Mouse (Mus musculus): ENCODE measurements around the gene Zbtb4. TPM values are rescaled to one million over a fixed set of nuclear protein-coding genes. Genes with fewer than 3 reads are reported as not detected.

The Zbtb4 gene
- polyA plus RNA-seq, 1 experiment from 2014 or later: 2.9 TPM

- Histone ChIP-seq H3K9me3 (ENCODE audit: low read length) (peaks cover 11% of the 10 kb centered on the region; the same call in 1 of the 2 replicates), H3K4me2 (replicated peaks; ENCODE audit: low read depth, low read length) (no peak within 1 kb of the TSS), H3K27ac (ENCODE audit: low read length) (no peak within 1 kb of the TSS), H3K27me3 (ENCODE audit: insufficient read depth, low read length) (no peaks in the 10 kb centered on the region), H3K4me1 (ENCODE audit: insufficient read depth, low read length) (no peaks in the 10 kb centered on the region), H3K4me3 (ENCODE audit: low read length) (no peak within 1 kb of the TSS), H3K9ac (replicated peaks; ENCODE audit: low read length) (no peak within 1 kb of the TSS), H3K36me3 (ENCODE audit: insufficient read depth, low read length) (no peaks in the 10 kb centered on the region)
- 72% methylated on average over 2 of the region's 2 CpGs for WGBS
- ATAC-seq (ENCODE audit: low FRiP score, low TSS enrichment): no peak
Observed at GRCm38 (mm10) chr11:69818365-69818764, 52.7 kb downstream of the Zbtb4 start, which contains the start of gene Spem2. Gene Spem2 (minus strand): TSS chr11:69818465.

GRCm38 (mm10) chr11:69818871-69819270 lies 53.2 kb downstream of the Zbtb4 start:
- Histone ChIP-seq H3K9me3 (ENCODE audit: low read length) (peaks cover 11% of the 10 kb centered on the region; the same call in 1 of the 2 replicates), H3K36me3 (ENCODE audit: insufficient read depth, low read length) (no peaks in the 10 kb centered on the region), H3K4me2 (replicated peaks; ENCODE audit: low read depth, low read length) (no peak overlapping the region), H3K9ac (replicated peaks; ENCODE audit: low read length) (no peak overlapping the region), H3K27me3 (ENCODE audit: insufficient read depth, low read length) (no peaks in the 10 kb centered on the region), H3K27ac (ENCODE audit: low read length) (no peak overlapping the region), H3K4me3 (ENCODE audit: low read length) (no peak overlapping the region), H3K4me1 (ENCODE audit: insufficient read depth, low read length) (no peaks in the 10 kb centered on the region)
- 94% methylated on average over 8 of the region's 8 CpGs for WGBS
- ATAC-seq (ENCODE audit: low FRiP score, low TSS enrichment): no peak

DNA sequence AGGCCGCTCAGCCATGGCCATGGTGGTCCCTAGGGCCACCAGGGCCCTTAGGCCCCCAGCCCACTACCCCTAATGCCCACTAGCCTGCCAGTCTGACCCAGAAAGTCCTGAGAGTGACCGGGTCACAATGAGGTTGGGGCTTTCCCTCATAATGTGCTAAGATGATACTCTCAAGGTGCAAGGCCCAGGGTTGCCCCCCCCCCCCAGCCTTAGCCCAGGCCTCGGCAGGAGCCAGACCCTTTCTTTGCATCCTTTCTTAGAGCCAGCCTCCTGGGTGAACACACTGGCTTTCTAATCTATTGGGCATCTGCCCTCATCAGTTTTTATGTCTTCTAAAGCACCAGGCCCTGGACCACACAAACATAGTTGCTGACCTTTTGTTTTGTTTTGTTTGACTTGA lies 56.4 kb downstream of the Zbtb4 start, which contains the start of gene Spem1:
TSS of gene Spem1 (minus strand) at position 101 of the 400 bp plus-strand sequence.
- WGBS: 81% methylated on average over 3 of the region's 3 CpGs
- no peak within 1 kb of the TSS for H3K27ac ChIP-seq (ENCODE audit: low read length)
- peaks cover 9% of the 10 kb centered on the region; the same call in 1 of the 2 replicates for H3K9me3 ChIP-seq (ENCODE audit: low read length)
- H3K4me3 ChIP-seq (ENCODE audit: low read length): no peak within 1 kb of the TSS
- no peak within 1 kb of the TSS for H3K4me2 ChIP-seq (replicated peaks; ENCODE audit: low read depth, low read length)
- H3K9ac ChIP-seq (replicated peaks; ENCODE audit: low read length): no peak within 1 kb of the TSS
- H3K36me3 ChIP-seq (ENCODE audit: insufficient read depth, low read length): peaks cover 16% of the 10 kb centered on the region
- H3K27me3 ChIP-seq (ENCODE audit: insufficient read depth, low read length): no peaks in the 10 kb centered on the region
- ATAC-seq (ENCODE audit: low FRiP score, low TSS enrichment): no peak
- no peaks in the 10 kb centered on the region for H3K4me1 ChIP-seq (ENCODE audit: insufficient read depth, low read length)

DNA sequence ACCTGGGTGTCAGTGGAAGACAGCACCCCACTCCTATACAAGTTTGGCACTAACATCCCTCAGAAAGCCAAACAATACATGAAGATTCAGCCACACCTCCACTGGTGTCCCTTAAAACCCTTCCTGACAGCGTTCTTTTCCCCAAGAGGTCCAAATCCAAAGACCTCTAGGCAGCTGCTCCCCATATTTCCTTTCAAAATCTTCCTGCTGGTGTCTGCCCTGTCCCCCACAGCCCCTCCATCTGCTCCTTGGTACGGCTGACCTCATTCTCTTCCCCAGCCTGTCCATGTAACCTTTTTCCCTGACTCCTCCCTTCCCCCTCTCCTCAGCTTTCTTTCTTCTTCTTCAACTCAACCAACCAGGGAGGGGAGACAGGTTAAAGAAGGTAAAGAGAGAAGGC lies 57.7 kb downstream of the Zbtb4 start:
- WGBS: 48% methylated on average over 2 of the region's 2 CpGs
- Histone ChIP-seq H3K9ac (replicated peaks; ENCODE audit: low read length) (no peak overlapping the region), H3K36me3 (ENCODE audit: insufficient read depth, low read length) (peaks cover 29% of the 10 kb centered on the region), H3K4me3 (ENCODE audit: low read length) (no peak overlapping the region), H3K4me2 (replicated peaks; ENCODE audit: low read depth, low read length) (no peak overlapping the region), H3K9me3 (ENCODE audit: low read length) (no peaks in the 10 kb centered on the region), H3K27ac (ENCODE audit: low read length) (no peak overlapping the region), H3K27me3 (ENCODE audit: insufficient read depth, low read length) (no peaks in the 10 kb centered on the region), H3K4me1 (ENCODE audit: insufficient read depth, low read length) (no peaks in the 10 kb centered on the region)
- no peak for ATAC-seq (ENCODE audit: low FRiP score, low TSS enrichment)

- peaks cover 41% of the 10 kb centered on the region for H3K36me3 ChIP-seq (ENCODE audit: insufficient read depth, low read length)
- no peak overlapping the region for H3K4me2 ChIP-seq (replicated peaks; ENCODE audit: low read depth, low read length)
- no peak overlapping the region for H3K27ac ChIP-seq (ENCODE audit: low read length)
- ATAC-seq (ENCODE audit: low FRiP score, low TSS enrichment): no peak
- no peak overlapping the region for H3K9ac ChIP-seq (replicated peaks; ENCODE audit: low read length)
- H3K27me3 ChIP-seq (ENCODE audit: insufficient read depth, low read length): no peaks in the 10 kb centered on the region; the same call in 1 of the 2 replicates
- H3K9me3 ChIP-seq (ENCODE audit: low read length): no peaks in the 10 kb centered on the region
- 61% methylated on average over 5 of the region's 5 CpGs for WGBS
- peaks cover 14% of the 10 kb centered on the region for H3K4me1 ChIP-seq (ENCODE audit: insufficient read depth, low read length)
- no peak overlapping the region for H3K4me3 ChIP-seq (ENCODE audit: low read length)
Observed at GRCm38 (mm10) chr11:69828832-69829231, 63.1 kb downstream of the Zbtb4 start.

DNA sequence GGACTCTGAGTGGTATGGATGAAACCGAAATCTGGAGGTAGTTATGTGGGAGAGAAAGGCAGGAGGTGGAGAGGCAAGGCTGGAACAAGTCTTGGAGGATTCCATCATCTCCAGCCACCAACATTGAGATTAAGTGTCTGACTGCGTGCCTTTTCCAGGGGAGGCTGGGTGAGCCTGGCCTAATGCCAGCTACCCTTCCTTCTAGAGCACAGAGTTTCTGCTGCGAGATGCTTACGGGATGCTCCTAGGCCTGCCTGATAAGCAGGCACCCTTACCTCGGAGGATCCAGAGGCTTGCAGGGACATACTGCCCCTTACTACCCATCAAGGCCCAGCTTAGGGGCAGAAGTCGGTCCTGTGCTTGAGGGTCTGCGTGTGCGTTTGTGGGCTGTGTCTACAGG lies 67.8 kb downstream of the Zbtb4 start:
- Histone ChIP-seq H3K36me3 (ENCODE audit: insufficient read depth, low read length) (0 out of 2 replicates have a peak, but pooled peaks cover 12% of the 10 kb centered on the region), H3K27me3 (ENCODE audit: insufficient read depth, low read length) (no peaks in the 10 kb centered on the region; the same call in 1 of the 2 replicates), H3K9ac (replicated peaks; ENCODE audit: low read length) (peak overlapping the region; percentile 81), H3K4me3 (ENCODE audit: low read length) (peak overlapping the region; percentile 47), H3K9me3 (ENCODE audit: low read length) (no peaks in the 10 kb centered on the region), H3K4me2 (replicated peaks; ENCODE audit: low read depth, low read length) (peak overlapping the region; percentile 98), H3K4me1 (ENCODE audit: insufficient read depth, low read length) (peaks cover 43% of the 10 kb centered on the region), H3K27ac (ENCODE audit: low read length) (0 out of 2 replicates have a peak overlapping the region, but pooled peaks have one; percentile 38)
- WGBS: 53% methylated on average over 8 of the region's 8 CpGs
- ATAC-seq (ENCODE audit: low FRiP score, low TSS enrichment): no peak

Other genes starting within 250 kb of the Zbtb4 start
- gene Dnah2, start 216.8 kb upstream of the Zbtb4 start, polyA plus RNA-seq (2015; fragmentation: Nextera tagmentation; extraction: Ambion mirVana): 0.69 and 0.90 TPM in 2 replicates
- gene Efnb3, start 205.7 kb upstream of the Zbtb4 start, polyA plus RNA-seq (2015; fragmentation: Nextera tagmentation; extraction: Ambion mirVana): 11.8 and 12.6 TPM in 2 replicates
- gene Wrap53, start 185.7 kb upstream of the Zbtb4 start, polyA plus RNA-seq (2015; fragmentation: Nextera tagmentation; extraction: Ambion mirVana): 29.3 and 30.3 TPM in 2 replicates
- 191 and 205 TPM in 2 replicates for gene Trp53, start 185.6 kb upstream of the Zbtb4 start, polyA plus RNA-seq (2015; fragmentation: Nextera tagmentation; extraction: Ambion mirVana)
- gene Atp1b2, start 160.0 kb upstream of the Zbtb4 start, polyA plus RNA-seq (2015; fragmentation: Nextera tagmentation; extraction: Ambion mirVana): 12.3 and 14.3 TPM in 2 replicates
- gene Shbg, start 148.0 kb upstream of the Zbtb4 start, polyA plus RNA-seq (2015; fragmentation: Nextera tagmentation; extraction: Ambion mirVana): 0.17 TPM in 1 of 2 replicates, not detected in the other
- gene Sat2, start 143.9 kb upstream of the Zbtb4 start, polyA plus RNA-seq (2015; fragmentation: Nextera tagmentation; extraction: Ambion mirVana): 21.3 and 24.1 TPM in 2 replicates
- gene Fxr2, start 132.9 kb upstream of the Zbtb4 start, polyA plus RNA-seq (2015; fragmentation: Nextera tagmentation; extraction: Ambion mirVana): 31.8 and 33.4 TPM in 2 replicates
- gene Sox15, start 110.6 kb upstream of the Zbtb4 start, polyA plus RNA-seq (2015; fragmentation: Nextera tagmentation; extraction: Ambion mirVana): 0.19 TPM in 1 of 2 replicates, not detected in the other
- gene Mpdu1, start 103.3 kb upstream of the Zbtb4 start, polyA plus RNA-seq (2015; fragmentation: Nextera tagmentation; extraction: Ambion mirVana): 79.5 and 84.0 TPM in 2 replicates
- gene Cd68, start 99.8 kb upstream of the Zbtb4 start, polyA plus RNA-seq (2015; fragmentation: Nextera tagmentation; extraction: Ambion mirVana): 12.4 and 15.5 TPM in 2 replicates
- gene Eif4a1, start 93.5 kb upstream of the Zbtb4 start, polyA plus RNA-seq (2015; fragmentation: Nextera tagmentation; extraction: Ambion mirVana): 571 and 587 TPM in 2 replicates
- gene Senp3, start 83.8 kb upstream of the Zbtb4 start, polyA plus RNA-seq (2015; fragmentation: Nextera tagmentation; extraction: Ambion mirVana): 96.5 and 98.4 TPM in 2 replicates
- gene Tnfsf13, start 80.1 kb upstream of the Zbtb4 start, polyA plus RNA-seq (2015; fragmentation: Nextera tagmentation; extraction: Ambion mirVana): 0.66 and 1.2 TPM in 2 replicates
- 8.8 and 11.5 TPM in 2 replicates for gene Tnfsf12, start 70.1 kb upstream of the Zbtb4 start, polyA plus RNA-seq (2015; fragmentation: Nextera tagmentation; extraction: Ambion mirVana)
- 4.6 and 6.1 TPM in 2 replicates for gene Tnfsfm13, start 69.8 kb upstream of the Zbtb4 start, polyA plus RNA-seq (2015; fragmentation: Nextera tagmentation; extraction: Ambion mirVana)
- 28.3 and 33.6 TPM in 2 replicates for gene Polr2a, start 7.3 kb upstream of the Zbtb4 start, polyA plus RNA-seq (2015; fragmentation: Nextera tagmentation; extraction: Ambion mirVana)
- gene Slc35g3, start 3.9 kb upstream of the Zbtb4 start, polyA plus RNA-seq (2015; fragmentation: Nextera tagmentation; extraction: Ambion mirVana): 0.25 and 0.64 TPM in 2 replicates
- gene Chrnb1, start 30.0 kb downstream of the Zbtb4 start, polyA plus RNA-seq (2015; fragmentation: Nextera tagmentation; extraction: Ambion mirVana): 12.9 and 13.8 TPM in 2 replicates
- 2.6 and 3.0 TPM in 2 replicates for gene Fgf11, start 35.9 kb downstream of the Zbtb4 start, polyA plus RNA-seq (2015; fragmentation: Nextera tagmentation; extraction: Ambion mirVana)
- gene Tmem102, start 39.7 kb downstream of the Zbtb4 start, polyA plus RNA-seq (2015; fragmentation: Nextera tagmentation; extraction: Ambion mirVana): 9.0 and 10.2 TPM in 2 replicates
- not detected in 2 replicates for gene Gm39566, start 49.4 kb downstream of the Zbtb4 start, polyA plus RNA-seq (2015; fragmentation: Nextera tagmentation; extraction: Ambion mirVana)
- not detected in 2 replicates for gene Spem2, start 52.6 kb downstream of the Zbtb4 start, polyA plus RNA-seq (2015; fragmentation: Nextera tagmentation; extraction: Ambion mirVana)
- 0.15 and 0.28 TPM in 2 replicates for gene Spem1, start 56.3 kb downstream of the Zbtb4 start, polyA plus RNA-seq (2015; fragmentation: Nextera tagmentation; extraction: Ambion mirVana)
- gene Nlgn2, start 71.9 kb downstream of the Zbtb4 start, polyA plus RNA-seq (2015; fragmentation: Nextera tagmentation; extraction: Ambion mirVana): 6.0 and 6.6 TPM in 2 replicates
- gene Tmem256, start 72.6 kb downstream of the Zbtb4 start, polyA plus RNA-seq (2015; fragmentation: Nextera tagmentation; extraction: Ambion mirVana): 371 and 389 TPM in 2 replicates
- gene Plscr3, start 80.5 kb downstream of the Zbtb4 start, polyA plus RNA-seq (2015; fragmentation: Nextera tagmentation; extraction: Ambion mirVana): 105 and 119 TPM in 2 replicates
- gene Tnk1, start 92.8 kb downstream of the Zbtb4 start, polyA plus RNA-seq (2015; fragmentation: Nextera tagmentation; extraction: Ambion mirVana): 7.0 and 7.3 TPM in 2 replicates
- gene Tmem95, start 112.1 kb downstream of the Zbtb4 start, polyA plus RNA-seq (2015; fragmentation: Nextera tagmentation; extraction: Ambion mirVana): not detected in 2 replicates
- gene Kctd11, start 115.5 kb downstream of the Zbtb4 start, polyA plus RNA-seq (2015; fragmentation: Nextera tagmentation; extraction: Ambion mirVana): 11.3 and 12.5 TPM in 2 replicates
- gene Acap1, start 129.6 kb downstream of the Zbtb4 start, polyA plus RNA-seq (2015; fragmentation: Nextera tagmentation; extraction: Ambion mirVana): 0.44 and 0.67 TPM in 2 replicates
- gene 2810408A11Rik, start 135.1 kb downstream of the Zbtb4 start, polyA plus RNA-seq (2015; fragmentation: Nextera tagmentation; extraction: Ambion mirVana): 11.7 and 12.8 TPM in 2 replicates
- gene Neurl4, start 135.2 kb downstream of the Zbtb4 start, polyA plus RNA-seq (2015; fragmentation: Nextera tagmentation; extraction: Ambion mirVana): 11.4 and 12.8 TPM in 2 replicates
- 85.2 and 86.4 TPM in 2 replicates for gene Gps2, start 148.0 kb downstream of the Zbtb4 start, polyA plus RNA-seq (2015; fragmentation: Nextera tagmentation; extraction: Ambion mirVana)
- gene Eif5a, start 156.0 kb downstream of the Zbtb4 start, polyA plus RNA-seq (2015; fragmentation: Nextera tagmentation; extraction: Ambion mirVana): 1,737 and 1,791 TPM in 2 replicates
- 7.0 and 10.3 TPM in 2 replicates for gene Ybx2, start 169.9 kb downstream of the Zbtb4 start, polyA plus RNA-seq (2015; fragmentation: Nextera tagmentation; extraction: Ambion mirVana)
- 20.8 and 22.4 TPM in 2 replicates for gene Slc2a4, start 182.3 kb downstream of the Zbtb4 start, polyA plus RNA-seq (2015; fragmentation: Nextera tagmentation; extraction: Ambion mirVana)
- gene Cldn7, start 198.9 kb downstream of the Zbtb4 start, polyA plus RNA-seq (2015; fragmentation: Nextera tagmentation; extraction: Ambion mirVana): 225 and 227 TPM in 2 replicates
- gene Ctdnep1, start 215.2 kb downstream of the Zbtb4 start, polyA plus RNA-seq (2015; fragmentation: Nextera tagmentation; extraction: Ambion mirVana): 35.7 and 35.8 TPM in 2 replicates
- 124 and 128 TPM in 2 replicates for gene Elp5, start 216.6 kb downstream of the Zbtb4 start, polyA plus RNA-seq (2015; fragmentation: Nextera tagmentation; extraction: Ambion mirVana)
- 437 and 481 TPM in 2 replicates for gene Gabarap, start 225.2 kb downstream of the Zbtb4 start, polyA plus RNA-seq (2015; fragmentation: Nextera tagmentation; extraction: Ambion mirVana)
- 69.1 and 74.5 TPM in 2 replicates for gene Phf23, start 229.9 kb downstream of the Zbtb4 start, polyA plus RNA-seq (2015; fragmentation: Nextera tagmentation; extraction: Ambion mirVana)
- gene Dvl2, start 234.7 kb downstream of the Zbtb4 start, polyA plus RNA-seq (2015; fragmentation: Nextera tagmentation; extraction: Ambion mirVana): 39.1 and 40.7 TPM in 2 replicates
- 107 and 114 TPM in 2 replicates for gene Acadvl, start 249.5 kb downstream of the Zbtb4 start, polyA plus RNA-seq (2015; fragmentation: Nextera tagmentation; extraction: Ambion mirVana)

Measured in kidney, embryonic 16.5 days (tissue).